Mouse (Mus musculus): ENCODE results near the gene Gbx2.

DNA sequence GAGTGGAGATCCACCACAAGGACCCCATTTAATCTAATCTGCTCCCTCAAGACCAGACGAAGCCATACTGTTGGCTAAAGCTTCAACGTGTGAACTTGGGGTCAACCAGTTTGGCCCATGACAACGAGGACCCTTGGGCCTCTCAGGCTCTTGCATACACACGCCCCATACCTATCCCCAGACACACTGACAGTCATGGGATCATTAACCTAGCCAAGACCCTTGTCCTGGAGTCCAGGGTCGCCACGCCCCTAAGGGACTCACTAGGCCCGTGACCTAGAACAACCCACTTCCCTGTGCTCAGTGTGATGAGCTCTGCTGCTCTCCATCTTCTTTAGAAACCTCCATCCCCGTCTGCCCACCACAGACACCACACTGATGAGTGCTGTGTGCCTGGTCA lies 46.6 kb downstream of the Gbx2 start:
- TF ChIP-seq POLR2A (IDR thresholded peaks at IDR 0.05; ENCODE audit: borderline replicate concordance, control insufficient read depth, low read depth, low read length), result no peak
- TF ChIP-seq CTCF (IDR thresholded peaks at IDR 0.05; ENCODE audit: control insufficient read depth, insufficient read depth, low read length), result no peak
